In the genomic region with DNA sequence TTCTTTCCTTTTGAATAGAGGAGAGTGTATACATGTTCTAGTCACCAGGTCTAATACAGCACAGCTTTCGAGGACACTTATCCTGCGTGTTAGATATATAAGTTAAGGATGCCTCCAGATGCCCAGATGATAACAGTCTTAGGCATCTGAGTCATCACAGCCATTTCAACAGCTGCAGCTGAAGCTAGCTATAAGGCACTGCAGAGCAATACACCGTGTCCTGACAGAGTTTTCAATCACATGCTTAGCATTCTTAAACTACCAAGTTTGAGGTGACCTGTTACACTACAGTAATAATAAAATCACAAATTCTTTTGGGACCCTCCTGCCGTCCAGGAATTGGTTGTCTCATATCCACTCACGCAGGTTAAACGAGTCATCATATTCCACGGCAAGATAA, we compare ENCODE assay signal across 24 mouse cellular contexts.
A peak's percentile ranks its signal among the peaks of the same experiment; 100 is the strongest.
DNase-seq lines count a peak whose midpoint lies in the region; ATAC-seq and TF ChIP-seq lines count a peak whose summit lies in the region.
"Had no signal": no experiment of that assay in that cellular context is flagged by ENCODE, and none has a peak within 500 bp of the region (broad histone marks: within the 10 kb centered on the region; RNA-seq: fewer than 3 reads in every experiment).

No protein-coding gene starts in this region.

- DNase-seq in embryonic facial prominence, embryonic 14.5 days (ENCODE audit: low spot score) = peak; percentile 22
- DNase-seq in embryonic facial prominence, embryonic 10.5 days (ENCODE audit: low spot score) = no peak
- no peak for DNase-seq in layer of hippocampus, adult 2 months (ENCODE audit: low spot score in 2 of 2)
- DNase-seq in layer of hippocampus, postnatal 36 days = no peak
- peak; percentile 4 for DNase-seq in NIH3T3 (ENCODE audit: low read depth)
- no peak for DNase-seq in lung, postnatal 25 days (ENCODE audit: low spot score)
- no peak for DNase-seq in Muller cell, postnatal 12 days (ENCODE audit: inconsistent ontology term)
- DNase-seq: adrenal gland, adult 2 months; adrenal gland, postnatal 25 days; cerebellum, adult 2 months; cerebellum, postnatal 14 days; gastrocnemius, postnatal 14 days; heart, adult 2 months; heart, postnatal 14 days; kidney, adult 11 months had no signal

- no peaks in the 10 kb centered on the region for H3K27me3 ChIP-seq in embryonic facial prominence, embryonic 14.5 days (replicated peaks; ENCODE audit: control insufficient read depth, insufficient read depth, low read length)
- no peaks in the 10 kb centered on the region for H3K27me3 ChIP-seq in embryonic facial prominence, embryonic 10.5 days (replicated peaks; ENCODE audit: low read depth, poor library complexity, severe bottlenecking)
- H3K27me3 ChIP-seq: embryonic facial prominence, embryonic 15.5 days; heart, embryonic 15.5 days; hindbrain, embryonic 13.5 days had no signal

- no peaks in the 10 kb centered on the region for H3K36me3 ChIP-seq in embryonic facial prominence, embryonic 14.5 days (ENCODE audit: control insufficient read depth, insufficient read depth, low read length)
- H3K36me3 ChIP-seq in embryonic facial prominence, embryonic 10.5 days (replicated peaks) = no peaks in the 10 kb centered on the region
- H3K36me3 ChIP-seq: embryonic facial prominence, embryonic 15.5 days; forebrain, embryonic 10.5 days; G1E; heart, embryonic 15.5 days; hindbrain, embryonic 13.5 days had no signal

- no peaks in the 10 kb centered on the region for H3K9me3 ChIP-seq in embryonic facial prominence, embryonic 14.5 days (ENCODE audit: control insufficient read depth, low read length)
- H3K9me3 ChIP-seq in embryonic facial prominence, embryonic 10.5 days = no peaks in the 10 kb centered on the region
- H3K9me3 ChIP-seq: embryonic facial prominence, embryonic 15.5 days; forebrain, embryonic 10.5 days; G1E; heart, embryonic 15.5 days; hindbrain, embryonic 13.5 days had no signal

- no peak overlapping the region for H3K27ac ChIP-seq in embryonic facial prominence, embryonic 14.5 days (replicated peaks; ENCODE audit: low read depth, low read length)
- no peak overlapping the region for H3K27ac ChIP-seq in embryonic facial prominence, embryonic 10.5 days (replicated peaks)
- peak overlapping the region; percentile 49 for H3K27ac ChIP-seq in layer of hippocampus, adult 2 months
- H3K27ac ChIP-seq in olfactory bulb, adult 2 months (ENCODE audit: insufficient read depth, low read depth, low read length) = peak overlapping the region; percentile 54; the same call in 1 of the 2 replicates
- H3K27ac ChIP-seq: embryonic facial prominence, embryonic 15.5 days; forebrain, embryonic 10.5 days; heart, adult 2 months; heart, embryonic 15.5 days; hindbrain, embryonic 13.5 days; hindbrain, postnatal 0 days had no signal

- H3K4me2 ChIP-seq in embryonic facial prominence, embryonic 14.5 days (ENCODE audit: low read depth, low read length) = no peak overlapping the region
- H3K4me2 ChIP-seq: embryonic facial prominence, embryonic 15.5 days; heart, embryonic 15.5 days; hindbrain, embryonic 13.5 days had no signal

- no peaks in the 10 kb centered on the region for H3K4me1 ChIP-seq in embryonic facial prominence, embryonic 14.5 days (ENCODE audit: control insufficient read depth, insufficient read depth, low read length)
- no peaks in the 10 kb centered on the region for H3K4me1 ChIP-seq in embryonic facial prominence, embryonic 10.5 days
- H3K4me1 ChIP-seq in olfactory bulb, adult 2 months (ENCODE audit: control insufficient read depth, insufficient read depth, low read length) = peaks cover 3% of the 10 kb centered on the region
- H3K4me1 ChIP-seq: embryonic facial prominence, embryonic 15.5 days had no signal

- no peak for TF ChIP-seq POLR2A in olfactory bulb, adult 2 months (IDR thresholded peaks at IDR 0.05; ENCODE audit: insufficient read depth, low read depth, low read length)

- no peak overlapping the region for H3K4me3 ChIP-seq in embryonic facial prominence, embryonic 14.5 days (ENCODE audit: low read depth, low read length)
- no peak overlapping the region for H3K4me3 ChIP-seq in embryonic facial prominence, embryonic 10.5 days
- H3K4me3 ChIP-seq in layer of hippocampus, adult 2 months = no peak overlapping the region
- H3K4me3 ChIP-seq in olfactory bulb, adult 2 months (ENCODE audit: insufficient read depth, low read depth, low read length) = no peak overlapping the region
- H3K4me3 ChIP-seq: embryonic facial prominence, embryonic 15.5 days; erythroblast, embryonic 14.5 days; forebrain, embryonic 10.5 days; heart, adult 2 months; heart, embryonic 15.5 days; hindbrain, embryonic 13.5 days had no signal

- WGBS in embryonic facial prominence, embryonic 14.5 days = 58% methylated on average over 7 of the region's 7 CpGs
- 88% methylated on average over 7 of the region's 7 CpGs for WGBS in embryonic facial prominence, embryonic 10.5 days
- WGBS in olfactory bulb, adult 2 months = 37% methylated on average over 7 of the region's 7 CpGs

- no peak for ATAC-seq in embryonic facial prominence, embryonic 14.5 days (ENCODE audit: low read depth)
- ATAC-seq: CD4-positive, CD25-positive, alpha-beta regulatory T cell, adult 4 months; hindbrain, postnatal 0 days had no signal

- no peak for TF ChIP-seq CTCF in layer of hippocampus, adult 2 months (conservative IDR thresholded peaks at IDR 0.05)
- TF ChIP-seq CTCF in olfactory bulb, adult 2 months (IDR thresholded peaks at IDR 0.05; ENCODE audit: insufficient read depth, low read depth, low read length) = no peak

- H3K9ac ChIP-seq in embryonic facial prominence, embryonic 14.5 days (ENCODE audit: low read depth, low read length) = no peak overlapping the region
- H3K9ac ChIP-seq: embryonic facial prominence, embryonic 15.5 days; heart, embryonic 15.5 days; hindbrain, embryonic 13.5 days had no signal

Comparison
In these comparisons a context has a peak if more than half of its experiments do, and no peak if none do; other contexts are left out.
1. DNase-seq: peak in embryonic facial prominence, embryonic 14.5 days (single experiment) and NIH3T3 (single experiment); none in embryonic facial prominence, embryonic 10.5 days (single experiment), layer of hippocampus, adult 2 months (0 of 2), layer of hippocampus, postnatal 36 days (0 of 2), lung, postnatal 25 days (single experiment) and Muller cell, postnatal 12 days (single experiment).
2. H3K27ac ChIP-seq: peak in layer of hippocampus, adult 2 months (single experiment) and olfactory bulb, adult 2 months (single experiment); none in embryonic facial prominence, embryonic 14.5 days (single experiment) and embryonic facial prominence, embryonic 10.5 days (single experiment).